Mouse (Mus musculus): Measurements from ENCODE around the gene 2310011J03Rik. TPM values are rescaled to one million over a fixed set of nuclear protein-coding genes. Genes with fewer than 3 reads are reported as not detected.
"Not testable (repeated sequence)": the region's sequence is repeated elsewhere in the genome, so short reads cannot be mapped to it uniquely, and the experiment has no call there.

The 2310011J03Rik gene
- polyA plus RNA-seq, 1 experiment, result 93.8 TPM

DNA sequence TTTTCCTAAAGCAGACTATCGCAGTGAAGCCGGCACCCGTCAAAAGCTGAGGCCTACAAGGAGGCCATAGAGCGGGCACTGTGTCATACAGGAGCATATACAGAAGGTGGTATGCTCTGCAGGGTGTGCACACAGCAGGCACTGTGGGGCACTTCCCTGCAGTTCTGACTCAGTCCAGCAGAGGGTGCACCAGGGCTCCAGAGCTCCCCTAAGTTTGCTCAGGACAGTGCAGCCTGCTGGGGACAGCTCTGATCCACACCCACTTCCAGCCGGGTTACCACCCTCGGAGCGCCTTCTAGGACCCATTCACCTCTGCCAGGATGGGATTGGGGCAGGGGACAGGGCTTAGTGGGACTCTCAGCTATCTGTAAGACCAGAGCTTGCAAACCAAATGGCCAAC is 30.0 kb upstream of the 2310011J03Rik start:
- H3K27me3 ChIP-seq (ENCODE audit: control insufficient read depth, insufficient read depth, low read length), result peaks cover 11% of the 10 kb centered on the region; the same call in 1 of the 2 replicates
- no peak overlapping the region for H3K27ac ChIP-seq (ENCODE audit: control insufficient read depth, insufficient read depth, low read length)
- TF ChIP-seq POLR2A (IDR thresholded peaks at IDR 0.05; ENCODE audit: control insufficient read depth, extremely low read depth, insufficient read depth, low read length, poor library complexity), result 0 out of 2 replicates have a peak, but pooled peaks have one; percentile 14
- peak; percentile 92 for TF ChIP-seq CTCF (IDR thresholded peaks at IDR 0.05; ENCODE audit: borderline replicate concordance, control insufficient read depth, extremely low read depth, insufficient read depth, low read length, poor library complexity)
- DNase-seq, result peak; percentile 86
- H3K4me3 ChIP-seq (ENCODE audit: control insufficient read depth, insufficient read depth, low read length), result no peak overlapping the region
- H3K4me1 ChIP-seq (replicated peaks; ENCODE audit: control insufficient read depth, insufficient read depth, low read length), result peaks cover 6% of the 10 kb centered on the region
- no peaks in the 10 kb centered on the region for H3K36me3 ChIP-seq (ENCODE audit: control insufficient read depth, insufficient read depth, low read length)
- WGBS, result 5% methylated on average over 7 of the region's 7 CpGs

DNA sequence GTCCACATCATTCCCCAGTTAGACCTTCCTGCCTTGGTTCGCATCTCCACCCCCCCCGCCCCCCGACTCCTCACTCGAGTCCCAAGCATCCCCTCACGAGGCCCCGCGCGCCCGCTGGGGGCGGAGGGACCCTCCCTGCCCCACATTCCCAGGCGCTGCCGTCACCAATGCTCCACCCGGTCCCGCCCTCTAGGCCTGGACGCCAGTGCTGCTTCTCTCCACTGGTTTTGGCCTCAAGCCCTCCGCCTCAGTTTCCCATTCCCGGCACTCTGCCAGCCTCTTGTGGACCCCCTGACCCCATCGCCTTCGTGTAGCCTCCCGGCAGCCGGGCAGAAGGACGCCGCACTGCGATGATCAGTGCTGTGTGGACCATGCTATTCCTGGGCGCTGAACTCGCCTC is 28.6 kb upstream of the 2310011J03Rik start:
- 47% methylated on average over 26 of the region's 26 CpGs for WGBS
- Histone ChIP-seq H3K4me3 (ENCODE audit: control insufficient read depth, insufficient read depth, low read length) (no peak overlapping the region), H3K4me1 (replicated peaks; ENCODE audit: control insufficient read depth, insufficient read depth, low read length) (peaks cover 11% of the 10 kb centered on the region), H3K27ac (ENCODE audit: control insufficient read depth, insufficient read depth, low read length) (no peak overlapping the region), H3K27me3 (ENCODE audit: control insufficient read depth, insufficient read depth, low read length) (peaks cover 18% of the 10 kb centered on the region), H3K36me3 (ENCODE audit: control insufficient read depth, insufficient read depth, low read length) (no peaks in the 10 kb centered on the region)
- DNase-seq, result no peak
- TF ChIP-seq CTCF (IDR thresholded peaks at IDR 0.05; ENCODE audit: borderline replicate concordance, control insufficient read depth, extremely low read depth, insufficient read depth, low read length, poor library complexity) (no peak), POLR2A (IDR thresholded peaks at IDR 0.05; ENCODE audit: control insufficient read depth, extremely low read depth, insufficient read depth, low read length, poor library complexity) (no peak)

DNA sequence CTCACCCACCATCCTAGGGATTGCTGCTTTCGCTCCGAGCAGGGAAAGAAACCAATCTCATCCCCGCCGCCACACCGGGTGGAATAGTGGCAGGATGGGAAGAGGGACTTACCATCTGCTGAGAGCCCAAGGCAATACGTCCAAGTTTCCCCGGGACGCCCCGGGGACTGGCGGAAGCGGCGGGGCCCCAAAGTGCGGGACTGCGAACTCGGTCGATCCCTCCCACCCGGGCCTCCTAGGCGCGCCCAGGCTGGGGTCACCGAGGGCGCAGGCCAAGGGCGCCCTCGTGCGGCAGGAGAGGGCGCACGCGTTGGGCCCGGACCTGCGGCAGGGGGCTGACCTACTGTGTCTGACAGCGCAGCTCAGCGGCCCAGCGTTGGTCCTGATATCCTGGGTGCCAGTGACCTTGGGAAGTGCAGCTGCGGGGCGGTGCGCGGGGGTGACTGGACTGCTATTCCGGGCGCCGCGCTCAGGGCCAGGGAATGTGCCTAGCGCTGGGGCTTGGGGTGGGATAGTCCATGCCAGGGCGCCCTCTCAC is 28.0 kb upstream of the 2310011J03Rik start, which contains the start of gene Adamtsl5:
Gene Adamtsl5 (minus strand): TSS at position 169 of the 538 bp plus-strand sequence.
- TF ChIP-seq POLR2A (IDR thresholded peaks at IDR 0.05; ENCODE audit: control insufficient read depth, extremely low read depth, insufficient read depth, low read length, poor library complexity) (no peak), CTCF (IDR thresholded peaks at IDR 0.05; ENCODE audit: borderline replicate concordance, control insufficient read depth, extremely low read depth, insufficient read depth, low read length, poor library complexity) (peak; percentile 96)
- DNase-seq, result peak; percentile 66
- Histone ChIP-seq H3K27me3 (ENCODE audit: control insufficient read depth, insufficient read depth, low read length) (peaks cover 21% of the 10 kb centered on the region), H3K4me1 (replicated peaks; ENCODE audit: control insufficient read depth, insufficient read depth, low read length) (peaks cover 14% of the 10 kb centered on the region), H3K27ac (ENCODE audit: control insufficient read depth, insufficient read depth, low read length) (no peak within 1 kb of the TSS), H3K36me3 (ENCODE audit: control insufficient read depth, insufficient read depth, low read length) (no peaks in the 10 kb centered on the region), H3K4me3 (ENCODE audit: control insufficient read depth, insufficient read depth, low read length) (peak within 1 kb of the TSS; percentile 20)
- 4% methylated on average over 42 of the region's 42 CpGs for WGBS

DNA sequence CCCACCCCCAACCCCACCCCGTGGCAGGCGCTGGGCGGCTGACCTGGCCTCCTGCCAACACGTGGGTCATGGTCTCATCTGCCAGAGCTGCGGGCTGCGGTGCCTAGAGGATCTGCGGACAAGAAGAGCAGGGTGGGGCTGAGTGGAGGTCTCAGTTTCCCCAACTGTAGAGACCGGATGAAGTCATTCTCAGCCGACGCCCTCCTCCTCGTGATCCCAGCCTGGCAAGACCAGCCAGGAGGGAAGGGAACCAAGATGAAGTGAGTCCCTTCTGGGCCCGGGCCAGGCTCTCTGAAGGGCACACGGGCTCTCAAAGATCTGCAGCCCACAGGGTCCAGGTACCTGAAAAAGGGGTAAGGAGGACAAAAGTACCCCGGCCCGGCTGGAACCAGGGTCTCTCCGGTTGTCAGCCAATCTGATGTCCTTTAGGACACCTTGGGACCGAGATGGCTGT is 27.2 kb upstream of the 2310011J03Rik start:
- no peak overlapping the region for H3K27ac ChIP-seq (ENCODE audit: control insufficient read depth, insufficient read depth, low read length)
- H3K4me1 ChIP-seq (replicated peaks; ENCODE audit: control insufficient read depth, insufficient read depth, low read length), result peaks cover 16% of the 10 kb centered on the region
- peaks cover 28% of the 10 kb centered on the region for H3K27me3 ChIP-seq (ENCODE audit: control insufficient read depth, insufficient read depth, low read length)
- TF ChIP-seq POLR2A (IDR thresholded peaks at IDR 0.05; ENCODE audit: control insufficient read depth, extremely low read depth, insufficient read depth, low read length, poor library complexity), result no peak
- TF ChIP-seq CTCF (IDR thresholded peaks at IDR 0.05; ENCODE audit: borderline replicate concordance, control insufficient read depth, extremely low read depth, insufficient read depth, low read length, poor library complexity), result no peak
- WGBS, result 12% methylated on average over 17 of the region's 17 CpGs
- DNase-seq, result no peak
- no peaks in the 10 kb centered on the region for H3K36me3 ChIP-seq (ENCODE audit: control insufficient read depth, insufficient read depth, low read length)
- H3K4me3 ChIP-seq (ENCODE audit: control insufficient read depth, insufficient read depth, low read length), result no peak overlapping the region

DNA sequence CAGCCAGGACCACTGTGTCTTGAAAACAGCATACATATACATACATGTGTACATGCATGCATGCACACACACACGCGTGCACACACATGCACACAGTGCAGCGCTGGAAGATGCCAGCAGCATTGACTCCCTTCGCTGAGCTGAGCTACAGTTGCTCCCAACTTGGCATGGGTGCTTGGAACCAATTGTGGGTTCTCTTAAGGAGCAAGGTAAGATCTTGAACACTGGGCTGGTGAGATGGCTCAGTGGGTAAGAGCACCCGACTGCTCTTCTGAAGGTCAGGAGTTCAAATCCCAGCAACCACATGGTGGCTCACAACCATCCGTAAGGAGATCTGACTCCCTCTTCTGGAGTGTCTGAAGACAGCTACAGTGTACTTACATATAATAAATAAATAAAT is 25.6 kb upstream of the 2310011J03Rik start:
- not testable (repeated sequence) for H3K36me3 ChIP-seq (ENCODE audit: control insufficient read depth, insufficient read depth, low read length); DNase-seq; H3K4me3 ChIP-seq (ENCODE audit: control insufficient read depth, insufficient read depth, low read length); H3K27ac ChIP-seq (ENCODE audit: control insufficient read depth, insufficient read depth, low read length)
- Histone ChIP-seq H3K4me1 (replicated peaks; ENCODE audit: control insufficient read depth, insufficient read depth, low read length) (peaks cover 22% of the 10 kb centered on the region), H3K27me3 (ENCODE audit: control insufficient read depth, insufficient read depth, low read length) (peaks cover 40% of the 10 kb centered on the region)
- 92% methylated on average over 6 of the region's 6 CpGs for WGBS

DNA sequence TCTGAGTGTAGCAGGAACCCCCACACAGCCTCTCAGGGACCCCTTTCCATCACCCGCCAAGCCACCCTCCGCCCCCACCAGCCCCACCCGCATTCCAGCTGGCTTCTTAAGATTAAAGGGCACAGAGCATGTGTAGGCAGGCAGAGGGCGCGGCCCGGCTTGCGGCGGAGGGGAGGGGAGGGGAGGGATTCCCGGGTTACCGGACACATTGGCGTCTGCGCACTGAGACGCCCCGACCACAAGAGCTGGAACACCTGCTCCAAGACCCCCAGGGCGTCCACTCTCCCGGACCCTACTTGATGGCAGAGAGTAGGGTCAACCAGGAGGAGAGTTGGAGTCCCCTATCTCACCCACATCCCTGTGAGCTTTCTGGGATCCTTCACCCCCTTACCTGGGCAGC is 24.8 kb upstream of the 2310011J03Rik start:
- TF ChIP-seq CTCF (IDR thresholded peaks at IDR 0.05; ENCODE audit: borderline replicate concordance, control insufficient read depth, extremely low read depth, insufficient read depth, low read length, poor library complexity) (no peak), POLR2A (IDR thresholded peaks at IDR 0.05; ENCODE audit: control insufficient read depth, extremely low read depth, insufficient read depth, low read length, poor library complexity) (no peak)
- no peak for DNase-seq
- H3K36me3 ChIP-seq (ENCODE audit: control insufficient read depth, insufficient read depth, low read length), result no peaks in the 10 kb centered on the region
- H3K4me3 ChIP-seq (ENCODE audit: control insufficient read depth, insufficient read depth, low read length), result no peak overlapping the region
- 2% methylated on average over 16 of the region's 16 CpGs for WGBS
- peaks cover 40% of the 10 kb centered on the region for H3K27me3 ChIP-seq (ENCODE audit: control insufficient read depth, insufficient read depth, low read length)
- H3K27ac ChIP-seq (ENCODE audit: control insufficient read depth, insufficient read depth, low read length), result no peak overlapping the region
- H3K4me1 ChIP-seq (replicated peaks; ENCODE audit: control insufficient read depth, insufficient read depth, low read length), result peaks cover 27% of the 10 kb centered on the region

DNA sequence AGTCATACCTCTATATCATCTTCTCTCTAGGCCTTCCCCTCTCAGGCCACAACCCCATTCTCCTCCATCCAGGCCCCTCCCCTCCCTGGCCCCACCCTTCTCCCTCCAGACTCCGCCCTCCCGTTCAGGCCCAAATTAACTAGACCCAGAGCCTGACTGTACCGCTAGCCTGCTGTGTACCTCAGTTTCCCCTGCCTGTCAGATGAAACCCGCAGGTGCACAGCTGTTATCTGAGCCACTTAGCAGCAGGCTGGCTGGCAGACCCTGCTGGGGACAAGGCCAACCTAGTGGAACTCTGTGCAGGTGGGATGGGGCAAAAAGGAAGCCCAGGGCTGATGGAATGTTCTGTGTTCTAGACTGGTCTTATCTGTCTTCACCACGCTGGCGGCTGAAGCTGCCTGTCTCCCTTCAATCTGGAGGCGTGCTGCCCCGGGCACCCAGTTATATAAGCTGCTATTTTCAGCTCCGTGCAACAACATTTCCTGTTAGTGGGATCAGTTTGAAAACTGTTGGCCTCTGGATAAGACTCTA is 23.9 kb upstream of the 2310011J03Rik start:
- Histone ChIP-seq H3K27me3 (ENCODE audit: control insufficient read depth, insufficient read depth, low read length) (peaks cover 40% of the 10 kb centered on the region), H3K36me3 (ENCODE audit: control insufficient read depth, insufficient read depth, low read length) (no peaks in the 10 kb centered on the region), H3K4me3 (ENCODE audit: control insufficient read depth, insufficient read depth, low read length) (no peak overlapping the region), H3K27ac (ENCODE audit: control insufficient read depth, insufficient read depth, low read length) (no peak overlapping the region), H3K4me1 (replicated peaks; ENCODE audit: control insufficient read depth, insufficient read depth, low read length) (peaks cover 27% of the 10 kb centered on the region)
- 27% methylated on average over 9 of the region's 9 CpGs for WGBS
- no peak for DNase-seq
- TF ChIP-seq POLR2A (IDR thresholded peaks at IDR 0.05; ENCODE audit: control insufficient read depth, extremely low read depth, insufficient read depth, low read length, poor library complexity), result no peak
- no peak for TF ChIP-seq CTCF (IDR thresholded peaks at IDR 0.05; ENCODE audit: borderline replicate concordance, control insufficient read depth, extremely low read depth, insufficient read depth, low read length, poor library complexity)

All from thymus, adult 2 months (tissue).